Mouse (Mus musculus) liver, adult 2 months (tissue): ENCODE data around the gene Tmem238l. TPM values are rescaled to one million over a fixed set of nuclear protein-coding genes. Genes with fewer than 3 reads are reported as not detected.

ENCODE experiments used
- DNase-seq: peaks from one replicate; pipeline ENCODE4 v3.0.0-alpha.2; 2011; ENCODE audit warnings: low read depth, low spot score; ENCODE audit errors: extremely low read depth
- H3K27ac ChIP-seq: fragments of 200-500 bp; replicated peaks from 2 replicates; pipeline ENCODE4 v1.5.1; 2012; ENCODE audit warnings: low read depth, mild to moderate bottlenecking, control low read depth, inconsistent platforms, low read length; ENCODE audit not compliant: insufficient read depth
- H3K27me3 ChIP-seq: fragments of 200-500 bp; 2 replicates; pipeline ENCODE4 v1.6.1; 2012; ENCODE audit warnings: mild to moderate bottlenecking, moderate library complexity, low read length, inconsistent platforms; ENCODE audit not compliant: control insufficient read depth, insufficient read depth
- H3K36me3 ChIP-seq: fragments of 200-500 bp; 2 replicates; pipeline ENCODE4 v1.6.1; 2012; ENCODE audit warnings: low read length, inconsistent platforms; ENCODE audit not compliant: control insufficient read depth, insufficient read depth
- H3K4me1 ChIP-seq: fragments of 200-500 bp; 2 replicates; pipeline ENCODE4 v1.6.1; 2011; ENCODE audit warnings: low read length; ENCODE audit not compliant: control insufficient read depth, insufficient read depth
- H3K4me3 ChIP-seq: fragments of 200-500 bp; 2 replicates; pipeline ENCODE4 v1.5.1; 2011; ENCODE audit warnings: low read depth, mild to moderate bottlenecking, control low read depth, low read length, moderate library complexity; ENCODE audit not compliant: insufficient read depth
- H3K79me2 ChIP-seq: fragments of 200-500 bp; 2 replicates; pipeline ENCODE4 v1.6.1; 2012; ENCODE audit warnings: inconsistent platforms, mild to moderate bottlenecking, low read length, moderate library complexity; ENCODE audit not compliant: control insufficient read depth, insufficient read depth
- H3K9ac ChIP-seq: fragments of 200-500 bp; 2 replicates; pipeline ENCODE4 v1.6.1; 2012; ENCODE audit warnings: low read depth, mild to moderate bottlenecking, control low read depth, inconsistent platforms, low read length
- CTCF ChIP-seq: fragments of 200-500 bp; IDR thresholded peaks from 2 replicates; pipeline ENCODE4 v1.5.1; 2011; ENCODE audit warnings: low read depth, low read length, control low read depth
- POLR2A ChIP-seq: fragments of 200-500 bp; IDR thresholded peaks from 2 replicates; pipeline ENCODE4 v1.6.1; 2011; ENCODE audit warnings: low read length, control low read depth; ENCODE audit not compliant: insufficient read depth; ENCODE audit errors: extremely low read depth
- WGBS: fragments of 180-500 bp; shearing (Covaris S2); methylation state at CpG from one replicate; pipeline ENCODE4 v1.1.7; 2018; 5-methylcytosine and 5-hydroxymethylcytosine counted together
- polyA plus RNA-seq: library from polyadenylated mRNA; depleted of rRNA; stranded (reverse); fragments of >200 nt; gene quantifications from 2 replicates; pipeline ENCODE4 v1.2.3, GENCODE M21; 2012
- total RNA-seq: library from RNA; depleted of rRNA; stranded (reverse); fragments of >200 nt; gene quantifications from 2 replicates; pipeline ENCODE4 v1.2.3, GENCODE M21; 2014

Gene Tmem238l
- total and polyA plus RNA-seq, 2 experiments, result not detected

DNA sequence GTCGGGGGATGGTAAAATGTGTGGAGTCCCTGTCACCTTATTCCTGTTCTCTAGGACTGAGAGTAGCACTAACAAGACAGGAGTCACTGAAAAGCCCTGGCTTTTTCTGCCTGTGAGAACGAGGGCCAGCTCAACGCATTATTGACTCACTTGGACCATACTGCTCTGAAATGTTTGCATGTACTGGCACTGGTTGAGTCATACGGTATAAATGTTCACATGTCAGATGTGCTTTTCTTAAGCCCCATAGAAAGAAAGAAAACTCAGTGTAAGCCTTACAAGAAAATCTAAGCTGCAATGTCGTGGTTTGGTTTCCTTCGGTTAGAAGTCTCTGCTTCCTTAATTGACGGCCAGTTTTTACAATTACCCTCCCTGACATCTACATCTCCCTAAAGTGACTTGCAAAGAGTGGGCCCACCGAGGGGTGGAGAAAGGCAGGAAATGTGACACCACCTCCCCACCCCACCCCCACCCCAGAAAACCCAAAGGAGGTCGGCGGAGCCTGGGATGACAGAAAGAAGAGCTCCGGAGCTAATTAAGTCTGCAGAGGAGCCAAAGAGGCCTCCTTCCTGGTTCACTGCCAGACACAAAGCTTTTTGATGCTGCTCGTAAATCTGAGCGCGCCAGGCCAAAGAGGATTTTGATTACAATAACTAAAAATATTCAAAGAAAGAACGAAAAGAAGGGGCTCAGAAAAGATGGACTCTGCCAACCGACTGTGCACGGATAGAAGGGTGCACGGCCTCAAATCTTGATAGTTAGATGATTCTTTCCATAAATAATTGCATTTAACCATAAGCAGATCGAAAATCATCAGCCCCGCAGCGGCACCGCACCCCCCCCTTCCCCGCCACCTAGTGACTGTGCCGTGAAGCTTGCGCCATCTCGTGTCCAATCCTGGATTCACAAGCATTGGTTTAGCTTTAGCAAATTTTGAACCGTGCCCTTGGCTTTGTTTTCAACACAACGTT, 28.0 kb downstream of the Tmem238l start:
- Histone ChIP-seq H3K9ac (no peak overlapping the region), H3K4me1 (no peaks in the 10 kb centered on the region; the same call in 1 of the 2 replicates), H3K79me2 (no peaks in the 10 kb centered on the region), H3K27me3 (no peaks in the 10 kb centered on the region), H3K4me3 (peak overlapping the region; percentile 48), H3K36me3 (no peaks in the 10 kb centered on the region), H3K27ac (no peak overlapping the region)
- WGBS, result 11% methylated on average over 28 of the region's 28 CpGs
- DNase-seq, result peak; percentile 60
- TF ChIP-seq POLR2A, result no peak
- peak; percentile 89 for TF ChIP-seq CTCF

DNA sequence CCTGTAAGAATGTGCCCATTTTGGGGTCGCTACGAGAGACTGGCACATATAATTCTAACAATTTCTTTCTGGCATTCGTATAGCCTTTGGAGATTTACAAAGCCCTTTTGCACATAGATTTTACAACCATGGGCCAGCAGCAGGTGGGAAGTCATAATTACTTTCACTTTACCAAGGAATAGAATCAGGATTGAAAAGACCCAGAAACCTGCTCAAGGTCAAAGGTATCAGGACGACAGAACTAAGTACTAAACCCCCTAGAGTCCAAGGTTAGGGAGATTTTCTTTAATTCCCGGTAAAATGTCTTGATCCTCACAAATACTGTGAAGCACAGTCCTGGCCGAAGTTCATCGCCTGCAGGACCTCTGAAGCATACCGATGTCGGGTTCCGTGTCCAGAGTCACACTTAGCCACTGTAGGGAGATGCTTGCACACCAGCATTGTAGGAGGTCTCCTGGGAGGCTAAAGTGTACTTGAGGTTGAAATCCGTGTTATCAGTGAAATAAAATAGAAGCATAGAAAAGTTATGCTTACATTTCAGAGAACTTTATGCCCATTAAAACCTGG, 28.8 kb downstream of the Tmem238l start:
- Histone ChIP-seq H3K27ac (no peak overlapping the region), H3K4me1 (no peaks in the 10 kb centered on the region; the same call in 1 of the 2 replicates), H3K36me3 (no peaks in the 10 kb centered on the region), H3K27me3 (no peaks in the 10 kb centered on the region), H3K79me2 (no peaks in the 10 kb centered on the region), H3K9ac (no peak overlapping the region), H3K4me3 (peak overlapping the region; percentile 48)
- 12% methylated on average over 11 of the region's 11 CpGs for WGBS
- peak; percentile 32 for DNase-seq
- TF ChIP-seq CTCF (no peak), POLR2A (no peak)

DNA sequence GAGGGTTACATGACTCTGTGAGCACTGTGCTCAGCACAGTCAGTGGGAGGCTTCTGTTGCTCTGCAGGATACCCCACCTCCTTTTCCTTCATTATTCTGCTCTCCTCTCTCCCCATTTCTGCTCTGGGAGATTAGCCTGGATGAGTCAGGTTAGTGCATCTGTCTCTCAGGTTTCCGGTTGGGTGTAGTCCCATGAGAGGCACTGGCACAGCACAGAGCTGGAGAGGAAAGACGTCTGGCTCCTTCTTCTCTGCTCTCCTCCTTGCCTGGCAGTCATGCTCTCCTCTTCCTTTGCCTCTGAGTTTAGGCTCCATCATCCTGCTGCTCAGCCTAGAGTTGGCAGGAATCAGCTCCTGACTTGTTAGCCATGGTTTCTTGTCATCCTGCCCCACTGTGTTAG, 35.7 kb downstream of the Tmem238l start:
- 86% methylated on average over 2 of the region's 2 CpGs for WGBS
- Histone ChIP-seq H3K4me1 (no peaks in the 10 kb centered on the region), H3K9ac (no peak overlapping the region), H3K36me3 (no peaks in the 10 kb centered on the region), H3K79me2 (no peaks in the 10 kb centered on the region), H3K4me3 (no peak overlapping the region), H3K27me3 (no peaks in the 10 kb centered on the region), H3K27ac (no peak overlapping the region)
- no peak for DNase-seq
- TF ChIP-seq POLR2A, result no peak
- TF ChIP-seq CTCF, result no peak

DNA sequence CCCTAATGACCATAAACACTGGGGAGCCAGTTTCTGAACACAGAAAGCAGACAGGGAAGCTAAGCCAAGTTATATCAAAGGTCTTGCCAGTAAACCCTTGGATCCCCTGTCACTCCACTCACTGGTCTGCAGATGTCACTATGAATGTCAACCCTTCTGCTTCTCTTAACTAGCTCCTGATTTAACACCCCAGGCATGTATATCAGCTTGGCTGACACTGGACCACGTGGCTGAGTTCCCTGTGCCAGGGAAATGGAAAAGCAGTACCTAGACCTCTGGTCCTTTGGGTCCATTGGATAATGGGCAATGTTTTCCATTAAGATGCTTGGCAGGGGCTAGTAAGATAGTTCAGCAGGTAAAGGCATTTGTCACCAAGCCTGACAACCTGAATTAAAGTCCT, 37.2 kb downstream of the Tmem238l start:
- WGBS, result 23% methylated on average over 1 of the region's 1 CpGs
- no peak overlapping the region for H3K9ac ChIP-seq
- no peak overlapping the region for H3K27ac ChIP-seq
- H3K4me3 ChIP-seq, result no peak overlapping the region
- H3K79me2 ChIP-seq, result no peaks in the 10 kb centered on the region
- H3K36me3 ChIP-seq, result no peaks in the 10 kb centered on the region
- H3K27me3 ChIP-seq, result no peaks in the 10 kb centered on the region
- TF ChIP-seq CTCF (no peak), POLR2A (no peak)
- H3K4me1 ChIP-seq, result no peaks in the 10 kb centered on the region
- no peak for DNase-seq

DNA sequence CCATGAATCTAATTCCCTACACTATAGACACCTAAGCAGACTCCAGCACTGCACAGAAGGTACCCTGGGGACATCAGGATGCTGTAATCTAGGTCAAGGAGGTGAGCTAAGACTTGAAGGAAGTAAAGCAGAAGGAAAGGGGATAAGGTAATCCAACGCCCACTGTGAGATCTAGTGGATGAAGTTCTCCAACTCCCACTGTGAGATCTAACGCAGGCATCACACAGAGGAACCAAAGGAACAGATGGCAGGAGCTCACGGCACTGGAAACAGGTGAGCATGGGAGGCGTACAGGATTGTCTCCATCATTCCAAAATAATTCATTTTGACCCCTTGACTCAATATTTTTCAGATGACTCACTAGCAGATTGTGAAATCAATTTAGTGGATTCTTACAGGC, 40.0 kb downstream of the Tmem238l start:
- DNase-seq, result no peak
- Histone ChIP-seq H3K4me3 (no peak overlapping the region), H3K27ac (no peak overlapping the region), H3K4me1 (no peaks in the 10 kb centered on the region), H3K9ac (no peak overlapping the region), H3K27me3 (no peaks in the 10 kb centered on the region), H3K79me2 (no peaks in the 10 kb centered on the region), H3K36me3 (no peaks in the 10 kb centered on the region)
- TF ChIP-seq POLR2A, result no peak
- no peak for TF ChIP-seq CTCF
- 89% methylated on average over 4 of the region's 4 CpGs for WGBS
